Mouse (Mus musculus) forelimb bud, embryonic 11.5 days (tissue): ENCODE data around the gene Trappc2l.
A peak's percentile ranks its signal among the peaks of the same experiment; 100 is the strongest.

ENCODE experiments used
- DNase-seq: peaks from one replicate; pipeline ENCODE4 v3.0.0-alpha.2; 2012; ENCODE audit warnings: low read depth, low spot score

Trappc2l gene

GRCm38 (mm10) chr8:122579196-122579595, 32.2 kb upstream of the Trappc2l start:
- DNase-seq: peak; percentile 57

- DNase-seq: peak; percentile 42
Observed at GRCm38 (mm10) chr8:122580926-122581325, 30.5 kb upstream of the Trappc2l start.

GRCm38 (mm10) chr8:122584981-122585380, 26.5 kb upstream of the Trappc2l start:
- no peak for DNase-seq

GRCm38 (mm10) chr8:122585411-122585891, 26.0 kb upstream of the Trappc2l start:
- DNase-seq: no peak

GRCm38 (mm10) chr8:122586171-122586570, 25.3 kb upstream of the Trappc2l start:
- no peak for DNase-seq

GRCm38 (mm10) chr8:122586749-122587148, 24.7 kb upstream of the Trappc2l start:
- DNase-seq: no peak

GRCm38 (mm10) chr8:122593240-122593639, 18.2 kb upstream of the Trappc2l start:
- no peak for DNase-seq

GRCm38 (mm10) chr8:122593783-122594507, 17.5 kb upstream of the Trappc2l start:
- DNase-seq: no peak

- no peak for DNase-seq
Observed at GRCm38 (mm10) chr8:122596031-122596430, 15.4 kb upstream of the Trappc2l start.

GRCm38 (mm10) chr8:122600666-122601065, 10.8 kb upstream of the Trappc2l start:
- DNase-seq: no peak

- no peak for DNase-seq
Observed at GRCm38 (mm10) chr8:122604640-122605039, 6.8 kb upstream of the Trappc2l start.

- DNase-seq: no peak
Observed at GRCm38 (mm10) chr8:122605367-122605766, 6.1 kb upstream of the Trappc2l start.

GRCm38 (mm10) chr8:122606810-122607209, 4.6 kb upstream of the Trappc2l start:
- no peak for DNase-seq

GRCm38 (mm10) chr8:122610209-122610608, 1.2 kb upstream of the Trappc2l start:
- DNase-seq: no peak

- DNase-seq: no peak
Observed at GRCm38 (mm10) chr8:122610612-122611277, 695 bp upstream of the Trappc2l start.

- no peak for DNase-seq
Observed at GRCm38 (mm10) chr8:122616181-122616905, 4.9 kb downstream of the Trappc2l start.

- peak; percentile 84 for DNase-seq
Observed at GRCm38 (mm10) chr8:122617947-122618546, 6.6 kb downstream of the Trappc2l start.

- no peak for DNase-seq
Observed at GRCm38 (mm10) chr8:122618660-122619378, 7.4 kb downstream of the Trappc2l start.

- no peak for DNase-seq
Observed at GRCm38 (mm10) chr8:122620446-122620845, 9.0 kb downstream of the Trappc2l start.

GRCm38 (mm10) chr8:122622727-122623126, 11.3 kb downstream of the Trappc2l start, which contains the start of gene Pabpn1l:
Gene Pabpn1l (minus strand): TSS chr8:122622739.
- no peak for DNase-seq
